Mouse (Mus musculus): Measurements from ENCODE around the gene Lyrm7. TPM values are rescaled to one million over a fixed set of nuclear protein-coding genes. Genes with fewer than 3 reads are reported as not detected.

Gene Lyrm7
- polyA plus RNA-seq, 1 experiment from 2014 or later, result 17.6 TPM

- Histone ChIP-seq H3K4me2 (ENCODE audit: low read length) (no peak overlapping the region), H3K9ac (replicated peaks; ENCODE audit: low read depth, low read length) (no peak overlapping the region), H3K4me3 (replicated peaks; ENCODE audit: low read length) (no peak overlapping the region), H3K9me3 (ENCODE audit: control insufficient read depth, low read length) (no peaks in the 10 kb centered on the region), H3K36me3 (ENCODE audit: control insufficient read depth, insufficient read depth) (peaks cover 29% of the 10 kb centered on the region), H3K27me3 (replicated peaks; ENCODE audit: control insufficient read depth, insufficient read depth, low read length) (no peaks in the 10 kb centered on the region), H3K27ac (ENCODE audit: low read length) (no peak overlapping the region), H3K4me1 (replicated peaks; ENCODE audit: control insufficient read depth, insufficient read depth, low read length) (peaks cover 29% of the 10 kb centered on the region)
- WGBS, result 78% methylated on average over 3 of the region's 3 CpGs
- no peak for ATAC-seq
Measured at GRCm38 (mm10) chr11:54869318-54869717, 8.6 kb upstream of the Lyrm7 start.

- Histone ChIP-seq H3K4me1 (replicated peaks; ENCODE audit: control insufficient read depth, insufficient read depth, low read length) (peaks cover 29% of the 10 kb centered on the region), H3K9me3 (ENCODE audit: control insufficient read depth, low read length) (no peaks in the 10 kb centered on the region), H3K4me2 (ENCODE audit: low read length) (peak overlapping the region; percentile 80; the same call in 1 of the 2 replicates), H3K9ac (replicated peaks; ENCODE audit: low read depth, low read length) (no peak overlapping the region), H3K27me3 (replicated peaks; ENCODE audit: control insufficient read depth, insufficient read depth, low read length) (no peaks in the 10 kb centered on the region), H3K36me3 (ENCODE audit: control insufficient read depth, insufficient read depth) (peaks cover 23% of the 10 kb centered on the region), H3K4me3 (replicated peaks; ENCODE audit: low read length) (no peak overlapping the region), H3K27ac (ENCODE audit: low read length) (no peak overlapping the region)
- WGBS, result 81% methylated on average over 2 of the region's 2 CpGs
- ATAC-seq, result no peak
Measured at GRCm38 (mm10) chr11:54868445-54868844, 7.7 kb upstream of the Lyrm7 start.

- ATAC-seq, result no peak
- Histone ChIP-seq H3K27me3 (replicated peaks; ENCODE audit: control insufficient read depth, insufficient read depth, low read length) (no peaks in the 10 kb centered on the region), H3K27ac (ENCODE audit: low read length) (no peak overlapping the region), H3K4me2 (ENCODE audit: low read length) (peak overlapping the region; percentile 80), H3K4me3 (replicated peaks; ENCODE audit: low read length) (peak overlapping the region; percentile 87), H3K36me3 (ENCODE audit: control insufficient read depth, insufficient read depth) (peaks cover 23% of the 10 kb centered on the region), H3K4me1 (replicated peaks; ENCODE audit: control insufficient read depth, insufficient read depth, low read length) (peaks cover 29% of the 10 kb centered on the region), H3K9ac (replicated peaks; ENCODE audit: low read depth, low read length) (no peak overlapping the region), H3K9me3 (ENCODE audit: control insufficient read depth, low read length) (no peaks in the 10 kb centered on the region)
- 83% methylated on average over 3 of the region's 3 CpGs for WGBS
Measured at GRCm38 (mm10) chr11:54867903-54868434, 7.3 kb upstream of the Lyrm7 start.

GRCm38 (mm10) chr11:54867049-54867385 is 6.3 kb upstream of the Lyrm7 start:
- ATAC-seq, result no peak
- WGBS, result 3% methylated on average over 5 of the region's 5 CpGs
- H3K27me3 ChIP-seq (replicated peaks; ENCODE audit: control insufficient read depth, insufficient read depth, low read length), result no peaks in the 10 kb centered on the region

GRCm38 (mm10) chr11:54866119-54867048 is 5.7 kb upstream of the Lyrm7 start, which contains the start of gene Hint1:
TSS of gene Hint1 (plus strand) at chr11:54866383.
- Histone ChIP-seq H3K9ac (replicated peaks; ENCODE audit: low read depth, low read length) (peak within 1 kb of the TSS; percentile 97), H3K4me1 (replicated peaks; ENCODE audit: control insufficient read depth, insufficient read depth, low read length) (peaks cover 33% of the 10 kb centered on the region), H3K9me3 (ENCODE audit: control insufficient read depth, low read length) (no peaks in the 10 kb centered on the region), H3K27me3 (replicated peaks; ENCODE audit: control insufficient read depth, insufficient read depth, low read length) (no peaks in the 10 kb centered on the region), H3K4me3 (replicated peaks; ENCODE audit: low read length) (peak within 1 kb of the TSS; percentile 87), H3K27ac (ENCODE audit: low read length) (peak within 1 kb of the TSS; percentile 75), H3K36me3 (ENCODE audit: control insufficient read depth, insufficient read depth) (peaks cover 9% of the 10 kb centered on the region), H3K4me2 (ENCODE audit: low read length) (peak within 1 kb of the TSS; percentile 80)
- peak; percentile 87 for ATAC-seq
- under 1% methylated on average over 98 of the region's 107 CpGs for WGBS

More at GRCm38 (mm10) chr11:54867049-54867385, 6.3 kb upstream of the Lyrm7 start:
- peaks cover 15% of the 10 kb centered on the region for H3K36me3 ChIP-seq (ENCODE audit: control insufficient read depth, insufficient read depth)
- H3K9ac ChIP-seq (replicated peaks; ENCODE audit: low read depth, low read length), result peak overlapping the region; percentile 97
- peaks cover 33% of the 10 kb centered on the region for H3K4me1 ChIP-seq (replicated peaks; ENCODE audit: control insufficient read depth, insufficient read depth, low read length)
- H3K27ac ChIP-seq (ENCODE audit: low read length), result peak overlapping the region; percentile 75
- H3K9me3 ChIP-seq (ENCODE audit: control insufficient read depth, low read length), result no peaks in the 10 kb centered on the region
- H3K4me2 ChIP-seq (ENCODE audit: low read length), result peak overlapping the region; percentile 80
- H3K4me3 ChIP-seq (replicated peaks; ENCODE audit: low read length), result peak overlapping the region; percentile 87

GRCm38 (mm10) chr11:54865330-54866085 is 4.8 kb upstream of the Lyrm7 start:
- WGBS, result 69% methylated on average over 6 of the region's 6 CpGs
- Histone ChIP-seq H3K36me3 (ENCODE audit: control insufficient read depth, insufficient read depth) (peaks cover 3% of the 10 kb centered on the region; the same call in 1 of the 2 replicates), H3K4me2 (ENCODE audit: low read length) (peak overlapping the region; percentile 48), H3K27me3 (replicated peaks; ENCODE audit: control insufficient read depth, insufficient read depth, low read length) (no peaks in the 10 kb centered on the region), H3K4me1 (replicated peaks; ENCODE audit: control insufficient read depth, insufficient read depth, low read length) (peaks cover 33% of the 10 kb centered on the region), H3K4me3 (replicated peaks; ENCODE audit: low read length) (peak overlapping the region; percentile 87), H3K27ac (ENCODE audit: low read length) (peak overlapping the region; percentile 75), H3K9me3 (ENCODE audit: control insufficient read depth, low read length) (no peaks in the 10 kb centered on the region), H3K9ac (replicated peaks; ENCODE audit: low read depth, low read length) (peak overlapping the region; percentile 97)
- no peak for ATAC-seq

- Histone ChIP-seq H3K27me3 (replicated peaks; ENCODE audit: control insufficient read depth, insufficient read depth, low read length) (no peaks in the 10 kb centered on the region), H3K4me3 (replicated peaks; ENCODE audit: low read length) (no peak overlapping the region), H3K4me2 (ENCODE audit: low read length) (no peak overlapping the region), H3K9me3 (ENCODE audit: control insufficient read depth, low read length) (no peaks in the 10 kb centered on the region), H3K9ac (replicated peaks; ENCODE audit: low read depth, low read length) (no peak overlapping the region), H3K4me1 (replicated peaks; ENCODE audit: control insufficient read depth, insufficient read depth, low read length) (peaks cover 23% of the 10 kb centered on the region), H3K27ac (ENCODE audit: low read length) (no peak overlapping the region), H3K36me3 (ENCODE audit: control insufficient read depth, insufficient read depth) (no peaks in the 10 kb centered on the region)
- no peak for ATAC-seq
- WGBS, result 44% methylated on average over 10 of the region's 10 CpGs
Measured at GRCm38 (mm10) chr11:54862621-54863520, 2.2 kb upstream of the Lyrm7 start.

GRCm38 (mm10) chr11:54861471-54862420 is 1.0 kb upstream of the Lyrm7 start:
- H3K9me3 ChIP-seq (ENCODE audit: control insufficient read depth, low read length), result no peaks in the 10 kb centered on the region
- no peak for ATAC-seq
- no peaks in the 10 kb centered on the region for H3K36me3 ChIP-seq (ENCODE audit: control insufficient read depth, insufficient read depth)
- H3K4me1 ChIP-seq (replicated peaks; ENCODE audit: control insufficient read depth, insufficient read depth, low read length), result peaks cover 18% of the 10 kb centered on the region
- no peak overlapping the region for H3K4me3 ChIP-seq (replicated peaks; ENCODE audit: low read length)
- no peak overlapping the region for H3K27ac ChIP-seq (ENCODE audit: low read length)
- 87% methylated on average over 5 of the region's 5 CpGs for WGBS
- no peak overlapping the region; the same call in 1 of the 2 replicates for H3K9ac ChIP-seq (replicated peaks; ENCODE audit: low read depth, low read length)
- H3K27me3 ChIP-seq (replicated peaks; ENCODE audit: control insufficient read depth, insufficient read depth, low read length), result no peaks in the 10 kb centered on the region
- no peak overlapping the region; the same call in 1 of the 2 replicates for H3K4me2 ChIP-seq (ENCODE audit: low read length)
